Mouse (Mus musculus): Measurements from ENCODE around the gene Tmem151b.

Tmem151b gene

GRCm38 (mm10) chr17:45549617-45550181, at the start of gene Tmem151b:
Gene Tmem151b (minus strand): TSS chr17:45549677.
- no peak for DNase-seq (ENCODE audit: low read depth, low spot score)

GRCm38 (mm10) chr17:45598891-45599290, 49.4 kb upstream of the Tmem151b start:
- DNase-seq (ENCODE audit: low read depth, low spot score) = no peak

GRCm38 (mm10) chr17:45598376-45598775, 48.9 kb upstream of the Tmem151b start:
- no peak for DNase-seq (ENCODE audit: low read depth, low spot score)

GRCm38 (mm10) chr17:45597787-45598186, 48.3 kb upstream of the Tmem151b start:
- DNase-seq (ENCODE audit: low read depth, low spot score) = peak; percentile 90

- peak; percentile 88 for DNase-seq (ENCODE audit: low read depth, low spot score)
These were observed 47.3 kb upstream of the Tmem151b start for GRCm38 (mm10) chr17:45596631-45597396.

- no peak for DNase-seq (ENCODE audit: low read depth, low spot score)
These were observed 46.4 kb upstream of the Tmem151b start for GRCm38 (mm10) chr17:45595736-45596390.

GRCm38 (mm10) chr17:45594881-45595735, 45.6 kb upstream of the Tmem151b start:
- DNase-seq (ENCODE audit: low read depth, low spot score) = no peak

- DNase-seq (ENCODE audit: low read depth, low spot score) = no peak
These were observed 44.7 kb upstream of the Tmem151b start for GRCm38 (mm10) chr17:45594195-45594594.

- DNase-seq (ENCODE audit: low read depth, low spot score) = no peak
These were observed 44.0 kb upstream of the Tmem151b start for GRCm38 (mm10) chr17:45593479-45593878.

- peak; percentile 73 for DNase-seq (ENCODE audit: low read depth, low spot score)
These were observed 43.3 kb upstream of the Tmem151b start for GRCm38 (mm10) chr17:45592606-45593431.

- DNase-seq (ENCODE audit: low read depth, low spot score) = peak; percentile 85
These were observed 42.5 kb upstream of the Tmem151b start for GRCm38 (mm10) chr17:45591701-45592605.

- no peak for DNase-seq (ENCODE audit: low read depth, low spot score)
These were observed 40.9 kb upstream of the Tmem151b start for GRCm38 (mm10) chr17:45590410-45590809.

- no peak for DNase-seq (ENCODE audit: low read depth, low spot score)
These were observed 40.4 kb upstream of the Tmem151b start for GRCm38 (mm10) chr17:45589844-45590243.

GRCm38 (mm10) chr17:45589236-45589635, 39.8 kb upstream of the Tmem151b start:
- no peak for DNase-seq (ENCODE audit: low read depth, low spot score)

GRCm38 (mm10) chr17:45588370-45588769, 38.9 kb upstream of the Tmem151b start:
- DNase-seq (ENCODE audit: low read depth, low spot score) = no peak

GRCm38 (mm10) chr17:45586449-45586837, 37.0 kb upstream of the Tmem151b start:
- no peak for DNase-seq (ENCODE audit: low read depth, low spot score)

- no peak for DNase-seq (ENCODE audit: low read depth, low spot score)
These were observed 36.4 kb upstream of the Tmem151b start for GRCm38 (mm10) chr17:45585725-45586448.

- peak; percentile 85 for DNase-seq (ENCODE audit: low read depth, low spot score)
These were observed 35.6 kb upstream of the Tmem151b start for GRCm38 (mm10) chr17:45584939-45585678.

All from skeletal muscle tissue, adult 2 months (tissue).